Mouse (Mus musculus): ENCODE measurements at regions not wholly inside any gene's neighbourhood (a gene's known extent, or its start where the extent isn't known, plus 50 kb on each side); places are given as distances from the start of the nearest gene placed in this dataset.

DNA sequence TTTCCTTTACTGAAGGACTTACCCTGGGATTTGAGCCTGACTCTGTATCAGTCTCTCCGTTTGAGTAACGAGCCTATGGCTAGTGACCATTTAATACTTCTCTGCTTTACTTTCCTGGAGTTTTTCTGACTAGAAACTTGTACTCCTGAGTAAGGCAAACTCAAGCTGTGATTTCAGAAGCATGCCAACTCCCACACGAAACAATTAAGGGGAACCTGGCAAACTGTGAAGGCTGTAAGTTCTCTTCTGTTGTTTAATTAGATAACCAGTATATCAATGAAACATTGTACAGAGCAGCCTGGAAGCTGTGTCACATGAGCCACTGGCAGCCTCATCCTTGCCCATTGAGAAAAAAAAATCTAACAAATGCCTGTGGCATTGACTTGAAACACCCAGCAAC is 244.3 kb upstream of the Zwint start:
- TF ChIP-seq CTCF (conservative IDR thresholded peaks at IDR 0.05; ENCODE audit: insufficient read depth, insufficient read length, low read depth, low read length) (no peak), POLR2A (IDR thresholded peaks at IDR 0.05; ENCODE audit: low read depth, low read length) (no peak)
